Mouse (Mus musculus) C2C12 (cell line): ENCODE data around the gene Vwa3b.

Source experiments
- CEBPB ChIP-seq: IDR thresholded peaks from one replicate; pipeline ENCODE4 v1.6.1; 2011; ENCODE audit warnings: low read depth, mild to moderate bottlenecking, control low read depth, moderate library complexity
- CTCF ChIP-seq: IDR thresholded peaks from one replicate; pipeline ENCODE4 v1.5.1; 2011; ENCODE audit not compliant: control insufficient read depth, insufficient read depth, insufficient read length
- FOSL1 ChIP-seq: IDR thresholded peaks from one replicate; pipeline ENCODE4 v1.8.0; 2011; ENCODE audit warnings: mild to moderate bottlenecking, low read length; ENCODE audit not compliant: poor library complexity, insufficient read depth, severe bottlenecking
- MAX ChIP-seq: IDR thresholded peaks from one replicate; pipeline ENCODE4 v1.6.1; 2011; ENCODE audit warnings: mild to moderate bottlenecking, control low read depth
- MYOD1 ChIP-seq: IDR thresholded peaks from one replicate; pipeline ENCODE4 v1.6.1; 2011; ENCODE audit warnings: low read depth; ENCODE audit not compliant: control insufficient read depth, insufficient read length
- MYOG ChIP-seq: IDR thresholded peaks from one replicate; pipeline ENCODE4 v1.6.1; 2011; ENCODE audit not compliant: control insufficient read depth, insufficient read length; ENCODE audit errors: extremely low read depth
- USF1 ChIP-seq: IDR thresholded peaks from one replicate; pipeline ENCODE4 v1.6.1; 2011; ENCODE audit warnings: low read depth, mild to moderate bottlenecking, control low read depth, moderate library complexity

- TF ChIP-seq MAX = no peak
- TF ChIP-seq CTCF = no peak
- TF ChIP-seq CEBPB = no peak
- no peak for TF ChIP-seq FOSL1
- TF ChIP-seq MYOD1 = no peak
- TF ChIP-seq MYOG = no peak
- TF ChIP-seq USF1 = no peak
These were observed 9.5 kb downstream of the Vwa3b start for GRCm38 (mm10) chr1:37035879-37036278.
